Mouse (Mus musculus) heart, adult 2 months (tissue): ENCODE measurements at regions not wholly inside any gene's neighbourhood (a gene's known extent, or its start where the extent isn't known, plus 50 kb on each side); places are given as distances from the start of the nearest gene placed in this dataset.

Source experiments
- DNase-seq, 2 experiments: peaks; one replicate each; pipeline ENCODE4 v3.0.0; 2021
- H3K27ac ChIP-seq: fragments of 200-600 bp; 2 replicates; pipeline ENCODE4 v1.8.1; 2022
- H3K27me3 ChIP-seq: fragments of 200-500 bp; 2 replicates; pipeline ENCODE4 v1.6.1; 2012; ENCODE audit warnings: mild to moderate bottlenecking, low read length, inconsistent platforms, mixed read lengths; ENCODE audit not compliant: control insufficient read depth, insufficient read depth
- H3K36me3 ChIP-seq: fragments of 200-500 bp; 2 replicates; pipeline ENCODE4 v1.6.1; 2012; ENCODE audit warnings: low read length, inconsistent platforms; ENCODE audit not compliant: control insufficient read depth, insufficient read depth
- H3K4me1 ChIP-seq: fragments of 200-500 bp; 2 replicates; pipeline ENCODE4 v1.6.1; 2011; ENCODE audit warnings: low read length; ENCODE audit not compliant: control insufficient read depth, insufficient read depth
- H3K4me3 ChIP-seq: fragments of 200-600 bp; 2 replicates; pipeline ENCODE4 v1.8.1; 2022
- H3K79me2 ChIP-seq: fragments of 200-500 bp; replicated peaks from 2 replicates; pipeline ENCODE4 v1.6.1; 2012; ENCODE audit warnings: mild to moderate bottlenecking, inconsistent platforms, low read length, moderate library complexity, mixed read lengths; ENCODE audit not compliant: control insufficient read depth, insufficient read depth
- H3K9ac ChIP-seq: fragments of 200-500 bp; 2 replicates; pipeline ENCODE4 v1.6.1; 2012; ENCODE audit warnings: low read depth, mild to moderate bottlenecking, control low read depth, inconsistent platforms, low read length, mixed read lengths
- CTCF ChIP-seq: fragments of 200-600 bp; IDR thresholded peaks from 2 replicates; pipeline ENCODE4 v1.8.1; 2022; ENCODE audit warnings: antibody characterized with exemption, mild to moderate bottlenecking, moderate library complexity
- EP300 ChIP-seq: fragments of 200-500 bp; IDR thresholded peaks from 2 replicates; pipeline ENCODE4 v1.6.1; 2011; ENCODE audit warnings: low read depth, low read length, control low read depth; ENCODE audit not compliant: insufficient read depth
- POLR2A ChIP-seq: fragments of 200-500 bp; IDR thresholded peaks from 2 replicates; pipeline ENCODE4 v1.6.1; 2011; ENCODE audit warnings: mild to moderate bottlenecking, low read depth, low read length, control low read depth; ENCODE audit not compliant: insufficient read depth
- WGBS: fragments of 180-500 bp; shearing (Covaris S2); methylation state at CpG from one replicate; pipeline ENCODE4 v1.1.7; 2018; 5-methylcytosine and 5-hydroxymethylcytosine counted together
- intact Hi-C: fragments of 180-260 bp; cut with DNase I; formaldehyde crosslinking; loops from one replicate; pipeline ENCODE4 v1.15.1; 2025

GRCm38 (mm10) chr15:45266620-45267263, 5132.6 kb downstream of the 9330182O14Rik start:
- intact Hi-C loops, result no loop called here

GRCm38 (mm10) chr15:45273677-45274076, 5139.5 kb downstream of the 9330182O14Rik start:
- intact Hi-C loops, result no loop called here
- Histone ChIP-seq H3K9ac (no peak overlapping the region), H3K27ac (no peak overlapping the region), H3K36me3 (no peaks in the 10 kb centered on the region), H3K4me1 (no peaks in the 10 kb centered on the region), H3K79me2 (no peaks in the 10 kb centered on the region), H3K4me3 (no peak overlapping the region), H3K27me3 (no peaks in the 10 kb centered on the region)
- TF ChIP-seq CTCF (0 out of 2 replicates have a peak, but pooled peaks have one; percentile 15), EP300 (no peak), POLR2A (no peak)
- no peak for DNase-seq
- WGBS, result 51% methylated on average over 1 of the region's 1 CpGs

More at GRCm38 (mm10) chr15:45266620-45267263, 5132.6 kb downstream of the 9330182O14Rik start:
- Histone ChIP-seq H3K9ac (no peak overlapping the region), H3K27me3 (no peaks in the 10 kb centered on the region), H3K79me2 (no peaks in the 10 kb centered on the region), H3K36me3 (no peaks in the 10 kb centered on the region), H3K4me1 (no peaks in the 10 kb centered on the region), H3K27ac (no peak overlapping the region), H3K4me3 (no peak overlapping the region)
- no peak for TF ChIP-seq EP300
- TF ChIP-seq CTCF, result no peak
- no peak for TF ChIP-seq POLR2A
- no peak for DNase-seq

- WGBS, result 70% methylated on average over 5 of the region's 5 CpGs
- no peak for DNase-seq
- Histone ChIP-seq H3K27me3 (no peaks in the 10 kb centered on the region), H3K4me1 (no peaks in the 10 kb centered on the region), H3K36me3 (no peaks in the 10 kb centered on the region), H3K9ac (no peak overlapping the region), H3K4me3 (no peak overlapping the region), H3K27ac (no peak overlapping the region), H3K79me2 (no peaks in the 10 kb centered on the region)
- TF ChIP-seq CTCF (no peak), EP300 (no peak), POLR2A (no peak)
- intact Hi-C loops, result no loop called here
Measured at GRCm38 (mm10) chr15:45321628-45322027, 5187.5 kb downstream of the 9330182O14Rik start.

- DNase-seq, result no peak
- Histone ChIP-seq H3K4me3 (no peak overlapping the region), H3K9ac (no peak overlapping the region), H3K27me3 (no peaks in the 10 kb centered on the region), H3K79me2 (no peaks in the 10 kb centered on the region), H3K27ac (no peak overlapping the region), H3K4me1 (no peaks in the 10 kb centered on the region), H3K36me3 (no peaks in the 10 kb centered on the region)
- intact Hi-C loops, result no loop called here
- no peak for TF ChIP-seq EP300
- TF ChIP-seq CTCF, result no peak
- TF ChIP-seq POLR2A, result no peak
- 84% methylated on average over 2 of the region's 2 CpGs for WGBS
Measured at GRCm38 (mm10) chr15:45350496-45350895, 5216.3 kb downstream of the 9330182O14Rik start.
